Mouse (Mus musculus) lung, embryonic 15.5 days (tissue): ENCODE measurements around the gene Zfp473. TPM values are rescaled to one million over a fixed set of nuclear protein-coding genes. Genes with fewer than 3 reads are reported as not detected.
"Not testable (repeated sequence)": the region's sequence is repeated elsewhere in the genome, so short reads cannot be mapped to it uniquely, and the experiment has no call there.

Experiments used
- ATAC-seq: fragments of 200-750 bp; cut with Nextera tagmentation; 2 replicates; pipeline ENCODE4 v1.8.0; 2017; ENCODE audit warnings: moderate number of reproducible peaks, borderline replicate concordance; ENCODE audit not compliant: low FRiP score, low TSS enrichment; ENCODE audit errors: extremely low read depth
- H3K27ac ChIP-seq: fragments of 300-500 bp; sonication (generic); 2 replicates; pipeline ENCODE4 v1.5.1; 2015; ENCODE audit warnings: moderate library complexity, mild to moderate bottlenecking, inconsistent platforms
- H3K27me3 ChIP-seq: fragments of 300-500 bp; sonication (generic); 2 replicates; pipeline ENCODE4 v1.6.1; 2015; ENCODE audit warnings: inconsistent platforms
- H3K36me3 ChIP-seq: fragments of 300-500 bp; sonication (generic); 2 replicates; pipeline ENCODE4 v1.6.1; 2015; ENCODE audit warnings: inconsistent platforms
- H3K4me1 ChIP-seq: fragments of 300-500 bp; sonication (generic); 2 replicates; pipeline ENCODE4 v1.6.1; 2015; ENCODE audit warnings: inconsistent platforms
- H3K4me2 ChIP-seq: fragments of 300-500 bp; sonication (generic); 2 replicates; pipeline ENCODE4 v1.6.1; 2015; ENCODE audit warnings: inconsistent platforms, mild to moderate bottlenecking, moderate library complexity
- H3K4me3 ChIP-seq: fragments of 300-500 bp; sonication (generic); 2 replicates; pipeline ENCODE4 v1.5.1; 2015; ENCODE audit warnings: mild to moderate bottlenecking, inconsistent platforms
- H3K9ac ChIP-seq: fragments of 300-500 bp; sonication (generic); 2 replicates; pipeline ENCODE4 v1.6.1; 2015; ENCODE audit warnings: inconsistent platforms
- H3K9me3 ChIP-seq: fragments of 300-500 bp; sonication (generic); 2 replicates; pipeline ENCODE4 v1.6.1; 2016; ENCODE audit warnings: inconsistent platforms
- WGBS: fragments of 180-500 bp; shearing (Covaris S2); methylation state at CpG from one replicate; pipeline ENCODE4 v1.1.7; 2015; 5-methylcytosine and 5-hydroxymethylcytosine counted together
- polyA plus RNA-seq: library from polyadenylated mRNA; unstranded; fragments of >200 nt; fragmentation: Nextera tagmentation; extraction: Ambion mirVana; gene quantifications from 2 replicates; pipeline ENCODE4 v1.2.1, GENCODE M21; 2015

Zfp473 gene
- 2.1 and 2.2 TPM in 2 replicates for polyA plus RNA-seq

DNA sequence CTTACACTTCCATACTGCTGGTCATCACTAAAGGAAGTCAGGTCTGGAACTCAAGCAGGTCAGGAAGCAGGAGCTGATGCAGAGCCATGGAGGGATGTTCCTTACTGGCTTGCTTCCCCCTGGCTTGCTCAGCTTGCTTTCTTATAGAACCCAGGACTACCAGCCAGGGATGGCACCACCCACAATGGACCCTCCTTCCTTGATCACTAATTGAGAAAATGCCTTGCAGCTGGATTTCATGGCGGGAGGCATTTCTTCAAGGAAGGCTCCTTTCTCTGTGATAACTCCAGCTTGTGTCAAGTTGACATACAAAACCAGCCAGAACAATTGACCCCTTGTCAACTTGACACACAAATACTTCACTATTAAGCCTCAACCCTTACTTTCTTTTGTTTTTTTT is at the start of gene Zfp473:
TSS of gene Zfp473 (minus strand) at position 101 of the 400 bp plus-strand sequence.
- H3K9ac ChIP-seq, ATAC-seq, H3K27me3 ChIP-seq, H3K9me3 ChIP-seq, H3K4me2 ChIP-seq, H3K4me3 ChIP-seq, H3K27ac ChIP-seq: not testable (repeated sequence)
- 83% methylated on average over 1 of the region's 1 CpGs for WGBS
- Histone ChIP-seq H3K4me1 (peaks cover 19% of the 10 kb centered on the region), H3K36me3 (peaks cover 40% of the 10 kb centered on the region)

GRCm38 (mm10) chr7:44792781-44793180 is 41.9 kb upstream of the Zfp473 start:
- H3K9ac ChIP-seq: no peak overlapping the region
- no peak overlapping the region for H3K4me2 ChIP-seq
- no peaks in the 10 kb centered on the region for H3K9me3 ChIP-seq
- no peak overlapping the region for H3K4me3 ChIP-seq
- no peak overlapping the region for H3K27ac ChIP-seq
- no peaks in the 10 kb centered on the region for H3K36me3 ChIP-seq
- 78% methylated on average over 6 of the region's 6 CpGs for WGBS
- ATAC-seq: no peak
- no peaks in the 10 kb centered on the region for H3K4me1 ChIP-seq
- H3K27me3 ChIP-seq: no peaks in the 10 kb centered on the region

DNA sequence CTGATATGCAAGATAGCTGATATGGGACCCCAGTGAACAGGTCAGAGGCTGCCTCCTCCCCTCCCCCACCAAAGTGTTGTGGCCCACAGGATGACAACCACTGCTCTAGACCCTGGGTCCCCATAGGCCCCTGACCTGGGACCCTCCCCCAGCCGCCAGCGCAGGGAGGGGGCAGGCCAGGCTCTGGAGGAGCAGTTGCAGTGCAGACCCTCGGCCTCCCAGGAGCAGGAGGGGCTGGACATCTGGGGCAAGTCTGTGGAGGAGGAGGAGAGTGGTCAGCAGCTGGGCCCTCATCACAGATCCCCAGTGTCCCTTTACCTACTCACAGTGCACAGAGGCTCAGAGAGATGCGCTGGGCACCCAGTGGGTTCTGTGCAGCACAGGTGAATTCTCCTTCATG is 39.2 kb upstream of the Zfp473 start:
- Histone ChIP-seq H3K9ac (no peak overlapping the region), H3K27me3 (no peaks in the 10 kb centered on the region), H3K4me2 (no peak overlapping the region), H3K27ac (no peak overlapping the region), H3K36me3 (no peaks in the 10 kb centered on the region), H3K4me3 (no peak overlapping the region), H3K9me3 (no peaks in the 10 kb centered on the region), H3K4me1 (no peaks in the 10 kb centered on the region)
- 53% methylated on average over 4 of the region's 4 CpGs for WGBS
- no peak for ATAC-seq

GRCm38 (mm10) chr7:44789531-44789930 is 38.7 kb upstream of the Zfp473 start:
- no peak overlapping the region for H3K9ac ChIP-seq
- WGBS: 52% methylated on average over 3 of the region's 3 CpGs
- no peak overlapping the region for H3K4me2 ChIP-seq
- H3K36me3 ChIP-seq: no peaks in the 10 kb centered on the region
- H3K27me3 ChIP-seq: no peaks in the 10 kb centered on the region
- no peaks in the 10 kb centered on the region for H3K4me1 ChIP-seq
- no peaks in the 10 kb centered on the region for H3K9me3 ChIP-seq
- H3K27ac ChIP-seq: no peak overlapping the region
- H3K4me3 ChIP-seq: no peak overlapping the region
- ATAC-seq: no peak; the same call in 1 of the 2 replicates

DNA sequence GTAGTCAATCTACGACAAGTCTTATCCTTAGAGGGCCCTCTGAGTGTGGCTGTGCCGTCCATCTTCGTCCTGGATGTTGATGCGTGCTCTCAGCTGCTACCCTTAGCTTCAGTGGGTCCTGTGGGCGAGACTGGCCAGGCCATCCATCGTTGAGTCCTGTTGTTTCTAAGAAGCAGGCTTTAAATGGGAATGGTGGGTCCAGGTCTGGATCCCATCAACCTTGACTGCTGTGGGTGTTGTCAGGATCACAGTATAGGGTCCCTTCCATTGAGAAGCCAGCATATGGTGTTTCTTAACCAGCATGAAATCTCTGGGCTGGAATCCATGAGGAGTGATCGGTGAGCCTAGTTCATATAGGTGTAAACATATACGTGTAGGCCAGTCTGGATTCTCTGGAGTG is 29.3 kb upstream of the Zfp473 start:
- no peaks in the 10 kb centered on the region for H3K27me3 ChIP-seq

GRCm38 (mm10) chr7:44776849-44777498 is 26.1 kb upstream of the Zfp473 start:
- Histone ChIP-seq H3K36me3 (peaks cover 10% of the 10 kb centered on the region; the same call in 1 of the 2 replicates), H3K27me3 (no peaks in the 10 kb centered on the region), H3K9ac (no peak overlapping the region), H3K4me2 (no peak overlapping the region), H3K4me1 (no peaks in the 10 kb centered on the region), H3K4me3 (no peak overlapping the region), H3K27ac (no peak overlapping the region), H3K9me3 (no peaks in the 10 kb centered on the region)
- WGBS: 89% methylated on average over 9 of the region's 9 CpGs
- no peak for ATAC-seq

More for the DNA sequence above, 29.3 kb upstream of the Zfp473 start:
- H3K9me3 ChIP-seq: no peaks in the 10 kb centered on the region
- no peak overlapping the region for H3K9ac ChIP-seq
- H3K4me2 ChIP-seq: no peak overlapping the region
- peaks cover 7% of the 10 kb centered on the region; the same call in 1 of the 2 replicates for H3K36me3 ChIP-seq
- no peak for ATAC-seq
- no peak overlapping the region for H3K27ac ChIP-seq
- 72% methylated on average over 8 of the region's 8 CpGs for WGBS
- no peak overlapping the region for H3K4me3 ChIP-seq
- no peaks in the 10 kb centered on the region for H3K4me1 ChIP-seq

DNA sequence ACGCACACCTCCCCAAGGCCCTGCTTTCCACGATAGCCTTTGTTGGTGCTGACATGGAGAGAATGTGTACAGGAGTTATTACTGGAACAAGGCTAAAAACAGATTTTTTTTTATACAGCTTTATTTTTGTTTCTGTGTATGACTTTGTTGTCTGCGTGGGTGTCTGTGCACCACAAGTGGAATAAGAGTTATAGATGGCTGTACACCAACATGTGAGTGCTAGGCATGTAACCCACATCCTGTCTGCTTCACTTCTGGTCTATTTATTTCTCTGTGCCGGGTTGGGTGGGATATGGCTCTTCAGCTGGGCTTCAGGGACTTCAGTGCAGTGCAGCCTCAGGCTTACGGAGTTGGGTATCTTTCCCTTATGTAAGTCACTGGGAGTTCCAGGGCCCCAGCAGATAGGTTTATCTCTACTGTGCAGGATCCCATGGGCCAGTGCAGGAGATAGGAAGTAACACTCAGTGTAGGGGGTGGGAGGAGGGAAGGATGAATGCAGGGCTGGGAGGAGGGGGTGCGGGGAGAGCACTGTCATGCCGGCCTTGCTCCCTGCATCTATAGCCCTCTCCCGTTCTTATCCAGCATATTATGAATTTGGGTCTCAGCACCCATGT is 21.8 kb upstream of the Zfp473 start:
- H3K4me2 ChIP-seq: no peak overlapping the region
- no peaks in the 10 kb centered on the region for H3K9me3 ChIP-seq
- 84% methylated on average over 8 of the region's 8 CpGs for WGBS
- H3K4me3 ChIP-seq: no peak overlapping the region
- H3K4me1 ChIP-seq: no peaks in the 10 kb centered on the region
- H3K27ac ChIP-seq: no peak overlapping the region
- H3K9ac ChIP-seq: no peak overlapping the region
- H3K36me3 ChIP-seq: peaks cover 40% of the 10 kb centered on the region
- H3K27me3 ChIP-seq: no peaks in the 10 kb centered on the region
- ATAC-seq: no peak

GRCm38 (mm10) chr7:44770046-44770578 is 19.3 kb upstream of the Zfp473 start:
- no peak overlapping the region for H3K4me3 ChIP-seq
- peaks cover 45% of the 10 kb centered on the region for H3K36me3 ChIP-seq
- H3K27ac ChIP-seq: no peak overlapping the region
- H3K27me3 ChIP-seq: no peaks in the 10 kb centered on the region
- 12% methylated on average over 6 of the region's 6 CpGs for WGBS
- H3K4me2 ChIP-seq: no peak overlapping the region
- no peak overlapping the region for H3K9ac ChIP-seq
- H3K4me1 ChIP-seq: no peaks in the 10 kb centered on the region
- no peak for ATAC-seq
- H3K9me3 ChIP-seq: no peaks in the 10 kb centered on the region

- no peak overlapping the region for H3K4me3 ChIP-seq
- H3K9me3 ChIP-seq: no peaks in the 10 kb centered on the region
- 80% methylated on average over 5 of the region's 5 CpGs for WGBS
- H3K4me2 ChIP-seq: no peak overlapping the region
- H3K27me3 ChIP-seq: no peaks in the 10 kb centered on the region
- no peak overlapping the region for H3K9ac ChIP-seq
- H3K36me3 ChIP-seq: peaks cover 60% of the 10 kb centered on the region
- no peak overlapping the region for H3K27ac ChIP-seq
- ATAC-seq: peak; percentile 35; the same call in 1 of the 2 replicates
- H3K4me1 ChIP-seq: no peaks in the 10 kb centered on the region
Observed at GRCm38 (mm10) chr7:44768129-44768528, 17.3 kb upstream of the Zfp473 start.

DNA sequence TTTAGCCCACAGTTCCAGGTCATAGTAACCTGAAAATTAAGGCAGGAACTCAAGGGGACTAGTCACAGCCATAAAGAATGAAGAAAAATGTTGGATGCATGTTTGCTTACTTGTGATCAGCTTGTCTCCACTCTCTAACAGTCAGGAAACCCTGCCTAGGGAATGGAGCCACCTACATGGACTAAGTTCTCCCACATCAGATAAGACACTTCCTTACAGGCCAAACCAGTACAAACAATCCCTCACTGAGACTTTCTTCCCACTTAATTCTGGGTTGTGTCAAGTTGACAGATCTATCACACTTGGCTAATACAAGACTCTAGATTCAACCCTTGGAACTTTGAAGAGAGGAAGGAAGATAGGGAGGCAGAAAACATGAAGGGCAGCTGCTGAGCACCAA is 9.5 kb upstream of the Zfp473 start:
- Histone ChIP-seq H3K36me3 (peaks cover 69% of the 10 kb centered on the region), H3K4me3 (no peak overlapping the region), H3K9ac (no peak overlapping the region), H3K4me2 (no peak overlapping the region), H3K27me3 (no peaks in the 10 kb centered on the region), H3K27ac (no peak overlapping the region), H3K4me1 (no peaks in the 10 kb centered on the region), H3K9me3 (no peaks in the 10 kb centered on the region)
- ATAC-seq: no peak

- no peak for ATAC-seq
- peaks cover 83% of the 10 kb centered on the region for H3K36me3 ChIP-seq
- WGBS: 75% methylated on average over 2 of the region's 2 CpGs
- no peak overlapping the region for H3K9ac ChIP-seq
- no peaks in the 10 kb centered on the region for H3K9me3 ChIP-seq
- no peaks in the 10 kb centered on the region for H3K27me3 ChIP-seq
- H3K4me3 ChIP-seq: no peak overlapping the region
- H3K4me1 ChIP-seq: no peaks in the 10 kb centered on the region
- H3K4me2 ChIP-seq: no peak overlapping the region
- H3K27ac ChIP-seq: no peak overlapping the region
Observed at GRCm38 (mm10) chr7:44757164-44757563, 6.3 kb upstream of the Zfp473 start.
